Mouse (Mus musculus): Measurements from ENCODE around the gene Aplnr.

Gene Aplnr

GRCm38 (mm10) chr2:85137601-85138140, 1.6 kb downstream of the Aplnr start:
- DNase-seq (ENCODE audit: low spot score in 2 of 2) = no peak

GRCm38 (mm10) chr2:85138143-85138542, 2.1 kb downstream of the Aplnr start:
- DNase-seq (ENCODE audit: low spot score in 2 of 2) = no peak

GRCm38 (mm10) chr2:85139393-85139792, 3.4 kb downstream of the Aplnr start:
- DNase-seq (ENCODE audit: low spot score in 2 of 2) = no peak

- DNase-seq (ENCODE audit: low spot score in 2 of 2) = no peak
These were observed 3.8 kb downstream of the Aplnr start for GRCm38 (mm10) chr2:85139846-85140245.

- no peak for DNase-seq (ENCODE audit: low spot score in 2 of 2)
These were observed 4.8 kb downstream of the Aplnr start for GRCm38 (mm10) chr2:85140833-85141232.

- DNase-seq (ENCODE audit: low spot score in 2 of 2) = no peak
These were observed 8.9 kb downstream of the Aplnr start for GRCm38 (mm10) chr2:85144908-85145307.

DNA sequence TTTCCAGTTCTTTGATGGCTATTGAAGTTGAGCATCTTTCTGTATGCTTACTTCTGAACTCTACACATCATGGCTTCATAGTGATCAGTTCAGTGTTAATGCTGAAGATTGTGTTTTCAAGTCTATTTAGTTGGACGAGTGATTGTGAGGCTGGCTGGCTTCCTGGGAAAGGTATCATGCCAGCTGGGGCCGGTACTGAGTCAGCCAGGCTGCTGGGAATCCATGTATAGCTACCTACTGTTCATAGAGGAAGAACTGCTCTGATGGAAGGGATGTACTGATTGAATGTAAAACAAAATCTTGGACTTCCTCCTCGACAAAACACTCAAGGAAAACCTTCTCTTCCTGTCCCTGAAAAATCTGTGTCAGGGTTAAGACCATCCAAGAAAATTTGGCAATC, 9.3 kb downstream of the Aplnr start:
- no peak for DNase-seq (ENCODE audit: low spot score in 2 of 2)

DNA sequence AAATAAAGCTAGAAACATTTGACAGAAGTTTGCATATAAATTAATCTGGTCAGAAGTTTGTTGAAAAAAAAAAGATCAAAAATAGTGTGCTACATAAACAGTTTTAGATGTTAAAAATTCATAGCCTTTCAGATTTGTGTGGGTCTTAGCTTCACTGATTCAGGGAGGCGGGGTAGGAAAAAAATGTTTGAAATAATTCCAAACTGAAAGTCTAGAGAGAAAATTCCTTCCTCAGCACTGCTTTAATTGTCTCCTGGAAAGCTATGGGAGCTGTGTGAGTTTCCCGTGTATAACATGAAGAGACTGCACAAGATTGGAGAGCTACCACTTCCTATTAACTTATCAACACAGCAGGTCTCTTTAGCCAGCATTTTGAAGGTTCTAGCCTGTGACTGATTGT, 11.5 kb downstream of the Aplnr start:
- DNase-seq (ENCODE audit: low spot score in 2 of 2) = no peak

DNA sequence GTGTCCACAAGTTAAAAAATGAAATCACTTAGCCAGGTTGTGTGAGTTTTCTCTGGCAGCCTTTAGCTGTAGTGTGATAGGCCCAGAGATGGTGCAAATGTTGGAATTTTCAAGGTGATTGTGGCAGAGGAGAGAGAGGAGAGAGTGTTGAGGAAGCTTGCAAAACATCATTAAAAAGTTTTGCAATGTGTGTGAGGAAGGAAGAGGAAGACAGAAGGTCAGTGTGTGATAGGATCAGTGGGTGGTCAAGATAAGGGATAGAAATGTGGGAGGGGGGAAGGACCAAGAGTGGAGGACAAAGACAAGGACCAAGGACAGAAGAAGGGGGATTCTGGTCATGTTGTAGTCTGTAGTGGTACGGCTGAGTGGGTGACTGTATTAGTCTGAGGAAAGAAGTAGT, 14.3 kb downstream of the Aplnr start:
- no peak for DNase-seq (ENCODE audit: low spot score in 2 of 2)

GRCm38 (mm10) chr2:85151233-85151632, 15.2 kb downstream of the Aplnr start:
- no peak for DNase-seq (ENCODE audit: low spot score in 2 of 2)

GRCm38 (mm10) chr2:85155334-85155733, 19.3 kb downstream of the Aplnr start:
- no peak for DNase-seq (ENCODE audit: low spot score in 2 of 2)

GRCm38 (mm10) chr2:85156136-85156535, 20.1 kb downstream of the Aplnr start:
- no peak for DNase-seq (ENCODE audit: low spot score in 2 of 2)

DNA sequence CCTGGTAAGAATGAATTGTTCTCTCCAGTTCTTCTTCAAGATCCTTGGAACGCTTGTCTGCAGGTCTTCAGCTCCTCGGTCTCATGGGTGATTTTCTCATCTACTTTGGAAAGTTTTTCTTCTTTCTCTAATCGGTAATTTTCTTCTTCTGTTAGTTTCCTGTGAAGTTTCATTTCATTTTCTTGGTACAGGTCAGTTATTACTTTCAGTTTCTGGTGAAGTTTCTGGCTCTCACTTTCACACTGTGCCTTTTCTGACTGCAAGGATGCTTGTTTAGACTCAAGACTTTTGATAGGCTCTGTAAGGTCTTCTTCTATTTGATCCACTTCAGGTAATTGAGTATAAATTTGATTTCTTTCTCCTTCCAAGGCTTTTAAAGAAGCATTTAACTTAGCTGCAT, 21.4 kb downstream of the Aplnr start:
- no peak for DNase-seq (ENCODE audit: low spot score in 2 of 2)

DNA sequence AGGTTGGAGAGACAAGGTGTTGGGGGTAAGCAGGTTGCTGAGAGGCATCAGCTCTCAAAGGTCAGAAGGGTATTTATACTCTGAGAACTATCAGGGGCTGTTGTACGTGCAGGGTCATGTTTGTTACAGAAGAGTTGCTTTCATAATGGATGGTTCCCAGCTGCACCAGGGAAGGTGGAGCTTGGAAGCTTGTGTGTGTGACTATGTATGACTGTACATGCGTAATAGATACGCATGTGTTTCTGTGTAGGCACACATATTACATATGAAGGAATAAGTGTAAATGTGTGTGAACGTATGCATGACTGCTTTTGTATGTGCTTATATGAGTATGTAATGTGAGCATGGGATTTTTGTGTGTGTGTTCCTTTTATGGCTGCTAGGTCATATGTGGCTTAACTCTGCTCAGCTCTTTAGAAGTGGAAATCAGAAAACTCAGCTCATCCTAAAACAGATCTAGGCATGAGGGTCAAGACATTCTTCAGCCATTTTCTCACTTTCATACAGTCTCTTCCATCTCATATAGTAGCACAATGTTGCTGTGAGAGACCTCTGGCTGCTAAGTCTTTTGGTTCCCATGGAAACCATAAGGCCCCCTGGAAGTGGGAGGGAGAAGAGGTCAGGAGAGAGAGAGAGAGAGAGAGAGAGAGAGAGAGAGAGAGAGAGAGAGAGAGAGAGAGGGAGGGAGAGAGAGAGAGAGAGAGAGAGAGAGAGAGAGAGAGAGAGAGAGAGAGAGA, 25.0 kb downstream of the Aplnr start:
- DNase-seq (ENCODE audit: low spot score in 2 of 2) = no peak

DNA sequence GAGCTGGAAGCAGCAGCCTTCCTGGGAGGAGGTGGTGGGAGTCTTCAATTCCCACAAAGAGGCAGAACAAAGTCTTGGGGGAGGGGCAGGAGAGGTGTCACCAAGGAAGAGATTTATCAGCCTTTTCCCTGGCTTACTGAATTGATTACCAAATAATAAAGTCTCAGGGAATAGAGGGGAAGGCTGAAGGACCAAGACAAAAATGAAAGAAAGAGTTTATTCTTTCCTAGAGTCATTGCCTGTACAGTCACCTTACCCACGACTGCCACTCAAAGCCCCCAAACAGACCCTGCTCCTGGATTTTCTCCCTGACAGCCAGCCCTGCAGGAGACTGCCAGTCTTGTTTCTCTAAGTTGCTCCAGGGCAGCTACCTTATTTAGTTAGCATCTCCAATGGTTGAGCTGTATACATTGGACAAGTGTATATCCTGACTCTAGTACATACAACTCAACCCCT, 25.6 kb downstream of the Aplnr start:
- no peak for DNase-seq (ENCODE audit: low spot score in 2 of 2)

- DNase-seq (ENCODE audit: low spot score in 2 of 2) = no peak
These were observed 27.5 kb downstream of the Aplnr start for GRCm38 (mm10) chr2:85163311-85164047.

GRCm38 (mm10) chr2:85167624-85168023, 31.6 kb downstream of the Aplnr start:
- no peak for DNase-seq (ENCODE audit: low spot score in 2 of 2)

DNA sequence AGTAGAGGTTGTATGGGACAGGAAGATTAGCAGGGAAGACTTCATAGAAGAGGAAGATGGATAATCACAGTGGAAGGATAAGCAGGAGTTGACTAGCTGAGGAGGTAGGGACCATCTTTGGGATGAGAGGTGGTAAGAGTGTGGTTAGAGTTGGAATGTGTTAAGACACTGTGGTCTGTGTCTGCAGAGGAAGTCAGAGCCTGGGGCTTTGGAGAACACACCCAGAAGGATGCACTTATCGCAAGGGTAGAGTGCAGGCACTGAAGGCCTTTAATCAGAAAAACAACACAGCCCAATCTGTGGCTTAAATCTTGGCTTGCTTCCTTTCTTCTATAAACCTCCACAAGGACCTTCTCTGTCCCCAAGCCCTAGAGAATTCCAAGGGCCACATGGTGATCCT, 32.3 kb downstream of the Aplnr start:
- DNase-seq (ENCODE audit: low spot score in 2 of 2) = no peak

DNA sequence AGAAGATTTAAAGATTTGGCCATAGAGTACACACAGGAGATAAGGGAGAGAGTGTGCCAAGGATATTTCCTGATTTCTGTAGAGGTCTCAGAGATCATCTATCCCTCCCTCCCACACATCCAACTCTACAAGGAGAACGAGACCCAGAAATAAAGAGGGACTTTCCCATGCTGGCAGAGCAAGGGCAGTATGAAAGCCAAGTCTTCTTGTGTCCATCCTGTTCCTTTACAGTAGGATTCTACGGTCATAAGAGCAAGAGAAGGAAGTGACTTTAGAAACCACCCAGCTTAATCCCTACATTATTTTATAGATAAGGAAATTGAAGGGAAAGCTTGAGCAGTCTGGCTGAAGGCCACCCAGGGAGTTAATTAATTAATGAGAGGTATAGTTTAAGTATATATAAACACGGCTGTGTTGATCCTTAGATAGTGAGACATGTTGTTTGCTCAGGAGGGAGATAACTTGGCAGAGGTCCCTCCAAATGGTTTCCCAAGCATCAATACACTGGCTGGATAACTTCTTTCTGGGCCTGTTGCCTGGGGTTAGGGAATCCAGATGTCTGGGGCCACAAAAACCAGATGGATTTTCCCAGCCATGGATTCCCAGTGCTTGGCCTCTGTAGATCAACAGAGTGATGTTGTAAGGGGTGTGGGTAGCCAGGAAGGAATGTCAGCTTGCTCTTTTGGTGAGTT, 36.2 kb downstream of the Aplnr start:
- DNase-seq (ENCODE audit: low spot score in 2 of 2) = no peak

DNA sequence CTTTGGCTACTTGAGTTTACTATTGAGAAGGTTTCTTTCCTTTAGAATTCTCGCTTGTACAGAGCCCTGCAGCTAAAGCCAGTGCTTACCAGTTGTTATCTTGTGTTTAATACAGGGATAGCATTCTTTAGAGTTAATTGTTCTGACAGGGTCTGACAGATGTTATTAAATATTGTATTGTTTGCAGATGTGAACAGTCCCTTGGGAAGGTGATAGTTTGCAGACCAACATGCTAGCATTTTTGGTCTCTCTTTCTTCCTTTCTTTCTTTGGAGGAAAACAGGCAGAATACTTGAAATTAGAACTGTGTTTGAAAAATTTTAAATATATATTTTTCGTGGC, 36.7 kb downstream of the Aplnr start:
- DNase-seq (ENCODE audit: low spot score in 2 of 2) = no peak

DNA sequence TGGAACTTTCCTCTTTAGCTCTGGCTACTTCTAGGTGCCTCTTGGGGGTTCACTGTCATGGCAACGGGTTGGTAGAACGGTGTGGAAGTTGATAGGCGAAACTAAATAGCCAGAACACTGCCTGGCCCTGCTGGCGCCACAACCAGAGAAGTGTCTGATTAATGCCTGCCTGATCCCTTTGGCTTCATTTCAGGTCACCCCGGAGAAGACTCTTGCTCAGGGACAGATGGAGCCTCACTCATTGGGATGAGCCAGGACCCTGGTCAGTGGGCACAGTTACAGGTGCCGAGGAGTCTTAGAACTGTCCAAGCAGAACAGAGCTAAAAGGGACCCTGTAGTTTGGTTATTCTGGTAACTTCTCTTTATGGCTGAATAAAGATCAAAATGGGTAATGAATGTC, 37.5 kb downstream of the Aplnr start:
- no peak for DNase-seq (ENCODE audit: low spot score in 2 of 2)

DNA sequence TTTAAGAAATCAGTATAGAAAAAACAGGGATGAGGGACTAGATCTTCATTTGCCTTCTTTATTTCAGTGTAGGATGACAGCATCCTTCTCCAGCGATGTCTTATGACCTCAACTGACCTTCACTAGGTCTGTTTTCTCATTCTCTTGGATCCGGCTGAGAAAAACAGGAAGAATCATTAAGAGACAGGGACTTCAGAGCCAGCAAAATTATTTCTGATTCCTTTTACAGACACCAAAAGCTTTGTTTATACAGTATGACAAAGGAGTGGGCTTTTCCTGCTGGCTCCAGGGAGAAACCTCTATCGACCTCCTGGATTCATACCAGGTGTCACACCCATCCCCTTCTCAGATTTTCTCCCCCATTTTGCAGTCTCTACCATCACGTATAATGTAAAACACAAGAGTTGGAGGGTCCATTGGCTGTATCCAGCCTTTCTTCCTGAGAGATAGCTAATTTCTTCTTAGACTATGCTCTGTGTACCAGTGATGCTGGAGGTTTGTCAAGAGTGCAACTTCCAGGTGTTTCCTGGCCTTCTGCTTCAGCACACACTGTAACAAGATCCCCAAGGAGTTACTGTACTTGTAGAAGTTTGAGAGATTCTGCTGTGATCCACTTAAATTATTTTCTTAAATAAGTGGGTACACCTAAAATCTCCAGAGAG, 42.2 kb downstream of the Aplnr start:
- DNase-seq (ENCODE audit: low spot score in 2 of 2) = no peak
